Mouse (Mus musculus): ENCODE data around the gene Sept1. TPM values are rescaled to one million over a fixed set of nuclear protein-coding genes. Genes with fewer than 3 reads are reported as not detected.

Sept1 gene
- polyA plus RNA-seq, 1 experiment, result 38.4 TPM

DNA sequence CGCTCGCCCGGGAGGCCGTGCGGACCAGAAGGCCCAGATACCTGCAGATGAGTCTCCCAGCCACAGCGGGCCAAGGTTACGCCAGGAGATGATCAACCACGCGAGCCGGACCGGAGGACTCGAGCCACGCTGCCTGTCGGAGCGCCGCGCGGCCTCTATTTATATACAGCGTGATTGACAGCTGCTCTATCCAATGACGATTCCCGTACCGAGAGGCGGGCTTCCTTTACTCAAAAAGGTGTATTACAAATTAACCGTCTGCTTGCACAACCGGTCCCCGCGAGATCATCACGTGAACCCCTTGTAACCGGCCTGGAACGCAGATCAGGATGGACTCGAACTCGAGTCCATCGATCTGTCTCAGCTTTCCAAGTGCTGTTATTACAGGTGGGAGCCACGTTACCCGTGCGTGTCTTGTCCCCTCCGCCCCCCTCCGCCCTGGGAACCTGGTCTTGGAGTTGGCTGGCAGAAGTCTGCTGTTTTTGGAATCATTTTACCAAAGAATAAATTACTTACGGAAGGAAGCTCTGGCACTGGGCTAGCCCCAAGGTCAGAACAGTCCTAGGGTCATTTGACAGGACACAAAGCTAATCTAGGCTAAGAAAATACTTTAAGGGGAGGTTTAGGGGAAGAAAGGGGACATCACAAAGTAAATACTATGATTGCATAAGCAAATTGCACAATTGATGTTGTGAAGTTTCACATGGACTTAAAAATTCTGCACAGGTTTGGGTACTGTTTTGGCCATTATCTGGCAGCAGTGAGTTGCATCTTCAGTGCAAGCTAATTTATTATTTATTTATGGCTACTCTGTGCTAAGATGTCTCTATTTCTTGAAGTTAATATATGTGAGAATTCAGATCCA is 41.2 kb upstream of the Sept1 start, which contains the start of gene Sephs2:
TSS of gene Sephs2 (minus strand) at position 131 of the 865 bp plus-strand sequence.
- WGBS, result under 1% methylated on average over 39 of the region's 39 CpGs
- peak within 1 kb of the TSS; percentile 77 for H3K27ac ChIP-seq (ENCODE audit: insufficient read depth, low read depth, low read length)
- peak; percentile 99 for DNase-seq
- peak within 1 kb of the TSS; percentile 84 for H3K4me3 ChIP-seq (ENCODE audit: insufficient read depth, low read depth, low read length)
- H3K4me1 ChIP-seq (ENCODE audit: control insufficient read depth, insufficient read depth, low read length), result peaks cover 23% of the 10 kb centered on the region
- H3K27me3 ChIP-seq (replicated peaks; ENCODE audit: control insufficient read depth, insufficient read depth, low read length), result no peaks in the 10 kb centered on the region
- H3K36me3 ChIP-seq (ENCODE audit: control insufficient read depth, insufficient read depth, low read length), result peaks cover 6% of the 10 kb centered on the region; the same call in 1 of the 2 replicates
- TF ChIP-seq CTCF (conservative IDR thresholded peaks at IDR 0.05; ENCODE audit: insufficient read depth, insufficient read length, low read depth, low read length), result no peak
- peak; percentile 100 for TF ChIP-seq POLR2A (IDR thresholded peaks at IDR 0.05; ENCODE audit: low read depth, low read length)

GRCm38 (mm10) chr7:127273118-127273923 is 40.4 kb upstream of the Sept1 start:
- H3K4me3 ChIP-seq (ENCODE audit: insufficient read depth, low read depth, low read length), result peak overlapping the region; percentile 84
- no peaks in the 10 kb centered on the region for H3K27me3 ChIP-seq (replicated peaks; ENCODE audit: control insufficient read depth, insufficient read depth, low read length)
- peak; percentile 32 for DNase-seq
- TF ChIP-seq CTCF (conservative IDR thresholded peaks at IDR 0.05; ENCODE audit: insufficient read depth, insufficient read length, low read depth, low read length), result no peak
- TF ChIP-seq POLR2A (IDR thresholded peaks at IDR 0.05; ENCODE audit: low read depth, low read length), result no peak
- peaks cover 23% of the 10 kb centered on the region for H3K4me1 ChIP-seq (ENCODE audit: control insufficient read depth, insufficient read depth, low read length)
- H3K27ac ChIP-seq (ENCODE audit: insufficient read depth, low read depth, low read length), result peak overlapping the region; percentile 77
- peaks cover 6% of the 10 kb centered on the region; the same call in 1 of the 2 replicates for H3K36me3 ChIP-seq (ENCODE audit: control insufficient read depth, insufficient read depth, low read length)
- 6% methylated on average over 49 of the region's 50 CpGs for WGBS

GRCm38 (mm10) chr7:127272566-127272965 is 39.6 kb upstream of the Sept1 start:
- 59% methylated on average over 15 of the region's 15 CpGs for WGBS
- TF ChIP-seq CTCF (conservative IDR thresholded peaks at IDR 0.05; ENCODE audit: insufficient read depth, insufficient read length, low read depth, low read length) (no peak), POLR2A (IDR thresholded peaks at IDR 0.05; ENCODE audit: low read depth, low read length) (no peak)
- Histone ChIP-seq H3K27me3 (replicated peaks; ENCODE audit: control insufficient read depth, insufficient read depth, low read length) (no peaks in the 10 kb centered on the region), H3K36me3 (ENCODE audit: control insufficient read depth, insufficient read depth, low read length) (peaks cover 6% of the 10 kb centered on the region; the same call in 1 of the 2 replicates), H3K4me3 (ENCODE audit: insufficient read depth, low read depth, low read length) (peak overlapping the region; percentile 84), H3K27ac (ENCODE audit: insufficient read depth, low read depth, low read length) (no peak overlapping the region), H3K4me1 (ENCODE audit: control insufficient read depth, insufficient read depth, low read length) (peaks cover 18% of the 10 kb centered on the region)
- peak; percentile 35 for DNase-seq

GRCm38 (mm10) chr7:127271093-127271492 is 38.2 kb upstream of the Sept1 start:
- Histone ChIP-seq H3K4me1 (ENCODE audit: control insufficient read depth, insufficient read depth, low read length) (peaks cover 6% of the 10 kb centered on the region), H3K27me3 (replicated peaks; ENCODE audit: control insufficient read depth, insufficient read depth, low read length) (no peaks in the 10 kb centered on the region), H3K27ac (ENCODE audit: insufficient read depth, low read depth, low read length) (no peak overlapping the region), H3K4me3 (ENCODE audit: insufficient read depth, low read depth, low read length) (peak overlapping the region; percentile 30), H3K36me3 (ENCODE audit: control insufficient read depth, insufficient read depth, low read length) (peaks cover 6% of the 10 kb centered on the region; the same call in 1 of the 2 replicates)
- 70% methylated on average over 4 of the region's 4 CpGs for WGBS
- TF ChIP-seq CTCF (conservative IDR thresholded peaks at IDR 0.05; ENCODE audit: insufficient read depth, insufficient read length, low read depth, low read length) (no peak), POLR2A (IDR thresholded peaks at IDR 0.05; ENCODE audit: low read depth, low read length) (no peak)
- DNase-seq, result no peak

DNA sequence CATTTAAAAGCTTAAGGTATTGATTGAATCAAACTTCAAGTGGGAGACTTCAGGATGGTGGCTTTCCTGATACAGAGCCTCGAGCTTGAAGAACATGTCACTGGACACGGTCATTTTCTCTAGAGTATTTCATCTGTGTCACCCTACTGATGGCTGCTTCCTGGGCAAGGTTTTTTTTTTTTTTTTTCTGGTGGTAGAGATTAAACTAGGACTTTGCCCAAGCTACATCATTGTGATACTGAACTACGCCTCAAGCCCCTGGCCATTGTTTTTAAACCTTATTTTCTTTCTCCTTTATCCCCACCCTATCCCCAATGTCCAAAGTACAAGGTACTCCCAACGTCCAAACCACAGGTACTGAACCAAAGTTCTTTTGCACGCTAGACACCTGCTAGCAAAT is 37.7 kb upstream of the Sept1 start:
- WGBS, result 63% methylated on average over 5 of the region's 5 CpGs

DNA sequence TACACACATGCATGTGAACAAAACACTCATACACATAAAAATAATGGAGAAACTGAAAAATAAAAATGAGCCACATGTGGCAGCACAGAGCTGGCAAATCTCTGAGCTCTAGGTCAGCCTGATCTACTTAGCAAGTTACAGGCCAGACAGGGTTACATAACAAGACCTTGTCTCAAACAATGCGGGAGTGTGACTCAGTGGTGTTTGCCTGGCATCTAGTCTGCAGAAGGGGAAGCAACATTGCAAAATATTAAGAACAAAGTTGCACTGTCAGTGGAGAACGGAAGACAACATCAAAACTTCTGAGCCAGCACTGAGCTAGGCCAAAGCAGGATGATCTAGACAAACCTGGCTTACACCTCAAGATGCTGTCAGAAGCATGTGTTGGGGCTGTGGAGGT is 37.3 kb upstream of the Sept1 start:
- Histone ChIP-seq H3K27ac (ENCODE audit: insufficient read depth, low read depth, low read length) (peak overlapping the region; percentile 13; the same call in 1 of the 2 replicates), H3K4me1 (ENCODE audit: control insufficient read depth, insufficient read depth, low read length) (peaks cover 5% of the 10 kb centered on the region; the same call in 1 of the 2 replicates), H3K4me3 (ENCODE audit: insufficient read depth, low read depth, low read length) (no peak overlapping the region), H3K27me3 (replicated peaks; ENCODE audit: control insufficient read depth, insufficient read depth, low read length) (no peaks in the 10 kb centered on the region), H3K36me3 (ENCODE audit: control insufficient read depth, insufficient read depth, low read length) (peaks cover 6% of the 10 kb centered on the region; the same call in 1 of the 2 replicates)
- peak; percentile 13 for DNase-seq
- TF ChIP-seq POLR2A (IDR thresholded peaks at IDR 0.05; ENCODE audit: low read depth, low read length) (no peak), CTCF (conservative IDR thresholded peaks at IDR 0.05; ENCODE audit: insufficient read depth, insufficient read length, low read depth, low read length) (0 out of 2 replicates have a peak, but pooled peaks have one; percentile 2)
- WGBS, result 56% methylated on average over 2 of the region's 2 CpGs

More for the DNA sequence above, 37.7 kb upstream of the Sept1 start:
- Histone ChIP-seq H3K4me3 (ENCODE audit: insufficient read depth, low read depth, low read length) (peak overlapping the region; percentile 30; the same call in 1 of the 2 replicates), H3K27me3 (replicated peaks; ENCODE audit: control insufficient read depth, insufficient read depth, low read length) (no peaks in the 10 kb centered on the region), H3K27ac (ENCODE audit: insufficient read depth, low read depth, low read length) (no peak overlapping the region), H3K36me3 (ENCODE audit: control insufficient read depth, insufficient read depth, low read length) (peaks cover 6% of the 10 kb centered on the region; the same call in 1 of the 2 replicates), H3K4me1 (ENCODE audit: control insufficient read depth, insufficient read depth, low read length) (peaks cover 5% of the 10 kb centered on the region; the same call in 1 of the 2 replicates)
- peak; percentile 47 for DNase-seq
- TF ChIP-seq POLR2A (IDR thresholded peaks at IDR 0.05; ENCODE audit: low read depth, low read length) (no peak), CTCF (conservative IDR thresholded peaks at IDR 0.05; ENCODE audit: insufficient read depth, insufficient read length, low read depth, low read length) (no peak)

Data from kidney, adult 2 months (tissue).